Mouse (Mus musculus): ENCODE results near the gene Ppm1h.

GRCm38 (mm10) chr10:122764653-122765052, 86.1 kb downstream of the Ppm1h start:
- no peak for TF ChIP-seq POLR2A (IDR thresholded peaks at IDR 0.05; ENCODE audit: insufficient read length, low read depth)
- no peak for TF ChIP-seq MAX (IDR thresholded peaks at IDR 0.05; ENCODE audit: low read depth)
- no peak for TF ChIP-seq TCF12 (IDR thresholded peaks at IDR 0.05; ENCODE audit: insufficient read depth, poor library complexity, severe bottlenecking)
- TF ChIP-seq POLR2AphosphoS2 (IDR thresholded peaks at IDR 0.05; ENCODE audit: insufficient read length, low read depth), result no peak
- TF ChIP-seq SRF (IDR thresholded peaks at IDR 0.05; ENCODE audit: control insufficient read depth, insufficient read length, low read depth), result no peak
- no peak for TF ChIP-seq MYOG (IDR thresholded peaks at IDR 0.05; ENCODE audit: control insufficient read depth in 1 of 3, insufficient read depth in 1 of 3, insufficient read length in 2 of 3, low read depth in 2 of 3)
- no peak for TF ChIP-seq USF1 (IDR thresholded peaks at IDR 0.05; ENCODE audit: low read depth)
- TF ChIP-seq CEBPB (IDR thresholded peaks at IDR 0.05; ENCODE audit: insufficient read depth, poor library complexity, severe bottlenecking), result no peak
- TF ChIP-seq E2F4 (IDR thresholded peaks at IDR 0.05; ENCODE audit: insufficient read depth), result no peak
- TF ChIP-seq TCF3 (IDR thresholded peaks at IDR 0.05; ENCODE audit: insufficient read length, low read depth), result no peak
- no peak for TF ChIP-seq MYOD1 (IDR thresholded peaks at IDR 0.05; ENCODE audit: control insufficient read depth in 1 of 3, insufficient read length in 2 of 3, low read depth in 2 of 3)
- no peak for TF ChIP-seq REST (IDR thresholded peaks at IDR 0.05; ENCODE audit: insufficient read depth, insufficient read length)

Measured in myocyte (in vitro differentiated cells).